Mouse (Mus musculus) kidney, postnatal 36 days (tissue): ENCODE measurements at regions not wholly inside any gene's neighbourhood (a gene's known extent, or its start where the extent isn't known, plus 50 kb on each side); places are given as distances from the start of the nearest gene placed in this dataset.

Source experiments
- DNase-seq, 2 experiments: peaks; one replicate each; pipeline ENCODE4 v3.0.0; 2021 to 2022; ENCODE audit warnings: mixed read lengths in 2 of 2

DNA sequence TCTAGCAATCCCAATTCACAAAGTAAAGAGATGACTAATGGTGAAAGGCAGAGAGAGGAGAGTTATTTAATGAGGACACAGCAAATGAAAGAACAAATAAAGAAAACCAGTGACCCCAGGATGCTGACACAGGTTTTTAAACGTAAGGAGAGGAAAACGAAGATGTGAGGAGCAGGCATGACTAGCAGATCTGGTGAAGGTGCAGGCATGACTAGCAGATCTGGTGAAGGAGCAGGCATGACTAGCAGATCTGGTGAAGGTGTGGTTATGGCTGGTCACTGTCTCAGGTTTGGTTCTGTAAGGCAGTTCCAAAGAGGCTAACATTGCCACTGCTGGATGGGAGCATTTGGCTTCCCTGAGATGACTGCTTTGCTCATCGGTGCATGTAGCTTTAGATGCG is 57.0 kb downstream of the Mbl2 start:
- peak; percentile 4 to 13 for DNase-seq

DNA sequence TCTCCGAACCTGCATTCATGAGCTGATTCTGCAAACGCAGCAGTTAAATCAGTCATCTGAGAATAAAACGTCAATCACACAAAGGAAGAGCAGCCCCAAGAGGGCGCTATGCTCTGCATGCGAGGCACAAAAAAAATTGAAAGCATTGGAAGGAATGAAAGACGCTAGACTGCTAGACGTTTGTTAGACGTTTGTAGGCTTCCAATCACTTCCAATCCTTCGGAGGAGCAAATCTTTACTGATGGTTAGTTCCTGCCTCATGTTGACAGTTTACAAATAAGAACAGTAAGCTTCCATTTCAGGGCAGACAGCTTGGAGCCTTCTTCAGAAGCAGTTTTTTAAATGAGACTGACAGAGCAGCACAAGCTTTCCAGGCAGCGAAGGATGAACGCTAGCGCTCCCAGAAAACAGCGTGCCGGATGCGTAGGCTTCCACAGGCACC is 62.5 kb downstream of the Mbl2 start:
- DNase-seq = peak; percentile 29 to 67

DNA sequence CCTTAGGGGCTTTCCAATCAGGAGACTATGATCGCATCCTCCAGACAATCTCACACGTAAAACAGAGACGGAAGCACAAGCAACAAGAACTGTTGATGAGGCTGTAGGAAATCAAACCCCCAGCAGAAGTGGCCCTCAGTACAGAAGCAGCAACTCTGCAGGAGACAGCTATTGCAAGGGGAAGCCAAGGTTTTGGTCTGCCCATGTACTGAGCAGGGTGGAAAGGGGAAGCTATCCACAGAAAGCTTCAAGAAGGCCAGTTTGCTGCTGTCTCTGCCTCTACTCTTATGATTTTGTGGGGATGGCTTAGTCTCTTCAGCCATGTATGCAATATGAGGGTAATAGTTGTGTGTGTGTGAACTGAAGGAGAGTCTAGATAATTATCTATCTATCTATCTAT is 63.3 kb downstream of the Mbl2 start:
- DNase-seq = no peak

DNA sequence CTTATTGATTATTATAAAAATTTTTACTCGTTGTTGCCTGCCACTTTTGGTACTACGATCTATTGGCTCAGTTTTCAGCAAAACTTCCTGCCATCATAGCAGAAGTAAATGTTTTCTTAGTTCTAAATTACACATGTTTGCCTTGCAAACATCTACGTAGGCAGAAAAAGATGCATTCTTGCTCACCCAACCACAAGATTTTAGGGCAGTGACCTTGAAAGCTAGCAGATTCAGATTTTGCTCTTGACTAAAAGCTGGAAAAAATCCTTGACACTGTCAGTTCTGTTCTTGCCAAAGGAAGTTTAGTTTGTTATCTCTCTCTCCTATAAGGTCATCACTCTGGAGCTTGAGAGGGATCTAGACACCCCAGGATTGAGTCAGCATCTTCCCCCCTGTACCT is 66.8 kb downstream of the Mbl2 start:
- DNase-seq = peak in 1 of 2 experiments; percentile 40

DNA sequence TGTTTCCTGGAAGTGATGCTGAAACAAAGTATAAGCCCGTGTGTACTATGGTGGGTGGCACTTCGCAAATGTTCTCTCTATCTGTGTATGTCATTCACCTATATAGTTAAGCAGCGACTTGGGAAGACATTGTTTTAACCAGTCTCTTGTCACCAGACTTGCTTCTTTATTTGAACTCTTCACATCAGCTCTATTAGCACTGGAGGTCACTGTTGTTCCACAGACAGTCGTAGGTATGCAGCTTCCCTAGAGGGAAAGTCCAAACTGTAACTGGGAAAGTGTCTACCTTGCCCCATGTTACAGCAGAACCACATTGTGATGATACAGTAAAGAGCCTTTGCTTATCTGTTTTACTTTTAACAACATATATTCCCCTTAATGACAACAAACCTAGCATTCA is 69.5 kb downstream of the Mbl2 start:
- peak; percentile 9 to 16 for DNase-seq

DNA sequence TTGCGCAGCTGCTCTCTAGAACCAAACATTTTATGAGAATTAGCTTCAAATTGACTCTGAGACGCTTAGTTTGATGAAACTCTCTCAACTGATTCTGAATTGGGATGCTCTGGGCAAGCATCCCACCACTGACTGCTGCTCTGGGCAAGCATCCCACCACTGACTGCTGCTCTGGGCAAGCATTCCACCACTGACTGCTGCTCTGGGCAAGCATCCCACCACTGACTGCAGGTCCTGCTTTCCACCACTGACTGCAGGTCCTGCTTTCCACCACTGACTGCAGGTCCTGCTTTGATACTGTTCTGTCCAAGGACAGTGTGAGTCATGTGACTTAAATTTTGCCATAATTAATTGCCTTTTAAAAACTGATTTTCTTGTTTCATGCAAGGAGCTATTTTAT is 73.6 kb downstream of the Mbl2 start:
- DNase-seq = no peak

DNA sequence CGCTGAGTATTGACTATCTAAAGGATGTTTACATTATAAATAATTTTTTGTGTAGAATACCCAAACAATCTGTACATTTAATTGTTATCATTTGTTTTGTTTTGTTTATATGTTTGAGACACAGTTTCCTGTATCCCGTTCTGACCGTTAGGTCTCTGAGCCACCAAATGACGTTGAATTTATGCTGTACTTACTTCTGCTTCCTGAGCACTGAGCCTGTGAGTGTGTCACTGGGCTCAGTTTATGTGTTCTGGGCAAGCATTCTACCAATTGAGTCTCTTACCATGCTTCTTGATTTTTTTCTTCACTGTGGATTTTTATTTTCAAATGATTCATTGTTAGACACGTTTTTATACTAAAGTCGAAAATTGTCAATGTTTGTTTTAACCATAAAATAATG is 74.2 kb downstream of the Mbl2 start:
- DNase-seq = no peak

DNA sequence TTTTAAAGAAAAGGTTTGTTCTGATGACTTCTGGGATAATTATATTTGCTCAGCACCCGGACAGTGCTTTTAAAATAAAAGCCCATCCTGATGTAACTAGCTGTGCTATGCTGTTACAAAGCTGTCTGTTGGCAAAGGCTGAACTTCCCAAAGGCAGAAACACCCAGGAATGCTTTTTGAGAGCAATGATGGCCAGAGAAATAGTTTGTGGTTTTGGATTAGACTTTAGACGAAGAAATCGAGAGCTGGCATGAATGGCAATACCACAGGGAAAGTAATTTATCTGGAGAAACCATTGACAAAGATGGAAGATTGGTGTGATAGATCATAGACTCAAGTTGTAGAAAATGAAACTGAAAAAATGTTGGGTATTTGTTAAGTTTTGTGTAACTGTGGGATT is 84.6 kb downstream of the Mbl2 start:
- no peak for DNase-seq

DNA sequence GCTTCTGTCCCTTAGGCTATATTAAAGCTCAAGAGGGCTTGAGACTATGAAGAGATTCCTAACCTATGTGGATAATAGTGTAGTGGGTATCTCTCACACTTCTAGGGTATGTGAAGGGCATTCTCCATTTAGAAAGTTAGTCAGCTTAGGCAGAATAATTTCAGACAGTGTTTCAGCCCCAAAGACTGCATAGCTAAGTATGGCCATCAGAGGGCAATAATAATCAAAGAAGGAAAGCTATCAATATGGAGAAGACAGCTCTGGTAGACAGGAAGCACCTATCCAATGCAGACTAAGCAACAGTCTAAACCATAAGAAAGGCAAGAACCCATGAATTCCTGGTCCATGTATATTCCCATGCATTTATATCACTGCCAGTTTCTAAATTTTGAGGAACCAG is 95.0 kb downstream of the Mbl2 start:
- no peak for DNase-seq

DNA sequence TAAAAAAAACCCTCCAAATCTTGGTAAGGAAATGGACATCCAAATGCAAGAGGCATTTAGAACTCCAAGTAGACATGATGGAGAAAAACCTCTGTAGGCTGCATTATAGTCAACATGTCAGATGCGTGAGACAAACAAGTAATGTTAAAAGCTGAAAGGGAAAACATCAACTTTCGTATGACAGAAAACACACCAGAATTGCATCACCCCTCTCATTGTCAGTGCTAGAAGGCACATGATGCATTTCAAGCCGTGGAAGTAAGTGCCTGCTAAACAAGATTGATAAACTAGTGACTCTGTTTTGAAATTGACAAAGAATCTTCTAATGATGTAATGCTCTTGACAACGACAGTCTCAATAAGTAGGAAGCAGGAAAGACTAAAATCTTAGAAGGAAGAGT is 96.1 kb downstream of the Mbl2 start:
- DNase-seq = no peak

DNA sequence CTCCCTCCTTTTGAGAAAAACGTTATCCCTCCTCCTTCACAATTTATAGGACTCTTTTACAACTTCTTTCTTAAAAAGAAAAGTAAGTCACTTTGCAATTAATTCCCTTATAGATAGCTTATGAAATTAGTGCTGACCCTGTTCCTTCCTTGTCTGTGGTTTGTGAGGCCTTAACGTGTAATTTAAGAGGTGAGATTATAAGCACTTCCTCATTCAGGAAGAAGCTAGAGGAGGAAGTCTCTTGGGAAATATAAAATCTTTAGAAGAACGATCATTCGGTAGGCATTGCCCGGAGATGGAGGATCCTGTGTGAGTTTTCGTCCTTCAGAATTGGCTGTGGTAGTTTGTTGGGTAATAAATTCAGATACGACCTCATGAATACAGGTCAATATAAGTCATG is 98.0 kb downstream of the Mbl2 start:
- DNase-seq = no peak

DNA sequence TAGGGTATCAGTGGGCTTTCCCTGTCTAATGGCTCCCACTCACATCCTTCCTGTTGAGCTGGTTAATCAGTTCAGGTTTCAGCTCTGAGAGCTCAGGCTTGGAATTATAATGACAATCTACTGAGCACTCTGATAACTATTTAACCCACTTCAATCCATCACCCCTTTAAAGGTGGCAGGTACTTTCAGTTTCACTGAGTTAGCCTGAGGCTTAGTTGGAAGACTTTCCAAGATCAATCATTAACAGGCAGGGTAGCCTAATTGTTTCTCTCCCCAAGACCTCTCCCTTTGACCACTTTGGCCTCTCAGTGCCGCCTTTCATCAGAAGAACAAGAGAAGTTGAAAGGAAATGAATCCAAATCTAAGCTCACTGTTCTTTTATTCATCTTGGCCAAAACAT is 99.1 kb downstream of the Mbl2 start:
- peak; percentile 1 to 44 for DNase-seq

DNA sequence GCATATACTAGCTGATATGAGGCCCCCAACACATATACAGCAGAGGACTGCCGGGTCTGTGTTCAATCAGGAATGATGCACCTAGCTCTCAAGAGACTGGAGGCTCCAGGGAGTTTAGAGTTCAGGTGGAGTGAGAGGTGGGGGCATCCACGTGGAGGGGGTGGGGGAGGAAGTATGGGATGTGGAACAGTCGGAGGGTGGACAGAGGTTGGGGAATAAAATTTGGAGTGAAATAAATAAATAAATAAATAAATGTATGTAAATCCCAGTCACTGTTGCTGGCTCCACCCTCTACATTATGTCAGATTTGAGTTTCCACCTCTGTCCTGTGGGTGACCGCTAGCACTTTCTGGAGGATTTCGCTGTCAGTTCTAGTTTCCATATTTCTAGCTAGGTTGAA is 111.7 kb downstream of the Mbl2 start:
- no peak for DNase-seq

DNA sequence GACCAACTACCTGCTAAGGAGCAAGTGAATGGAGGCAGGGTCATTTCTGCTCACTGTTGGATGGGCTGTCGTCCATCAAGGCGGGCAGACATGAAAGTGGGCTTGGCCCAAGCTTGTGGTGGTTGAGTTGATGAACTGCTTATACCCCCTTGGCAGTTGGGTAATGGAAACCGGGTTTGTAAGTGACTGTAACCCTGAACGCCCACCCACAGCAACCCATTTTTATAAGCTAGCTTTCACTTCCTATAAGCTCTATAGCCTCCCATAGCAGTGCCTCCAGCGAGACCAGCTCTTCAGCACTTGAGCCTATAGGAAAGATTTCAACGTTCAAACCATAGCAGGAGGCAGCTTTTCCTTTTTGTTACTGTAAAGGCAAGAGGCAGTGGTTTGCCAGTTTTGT is 116.2 kb downstream of the Mbl2 start:
- DNase-seq = no peak

DNA sequence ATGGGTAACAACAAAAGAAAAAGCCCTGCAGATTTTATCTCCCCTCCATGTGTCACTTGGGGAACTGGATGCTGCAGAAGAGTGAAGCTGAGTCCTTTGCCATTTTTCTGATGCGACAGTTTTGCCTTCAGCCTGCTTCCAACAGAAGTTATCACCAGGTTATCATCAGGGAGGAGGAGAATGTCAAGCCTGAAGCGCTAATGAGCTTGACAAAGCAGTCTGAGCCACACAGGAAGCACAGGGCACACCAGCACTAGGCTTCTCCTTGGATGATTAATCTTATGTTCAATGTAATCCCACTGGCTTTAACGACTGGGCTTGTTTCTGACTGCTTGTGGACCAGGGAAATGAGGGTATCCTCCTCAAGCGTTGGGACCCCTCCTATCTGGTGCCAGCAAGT is 122.2 kb downstream of the Mbl2 start:
- DNase-seq = no peak

DNA sequence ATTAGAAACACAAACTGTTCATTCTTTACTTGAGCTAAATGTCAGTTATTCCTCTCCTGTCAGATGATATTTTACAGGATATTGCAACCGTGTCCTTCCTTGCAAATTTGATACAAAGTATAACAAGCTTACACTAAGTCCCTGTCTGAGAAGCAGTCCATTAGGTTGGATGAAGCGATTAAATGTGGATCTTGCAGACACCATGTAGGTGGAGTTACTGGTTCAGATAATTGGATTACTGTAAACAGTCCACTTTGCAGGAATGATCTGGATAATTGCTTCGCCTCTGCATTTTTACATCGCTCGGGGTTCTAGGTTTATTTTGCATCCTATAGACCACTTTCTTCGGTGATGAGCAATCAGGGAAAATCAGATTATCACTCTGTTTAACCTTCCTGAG is 126.2 kb downstream of the Mbl2 start:
- DNase-seq = no peak

DNA sequence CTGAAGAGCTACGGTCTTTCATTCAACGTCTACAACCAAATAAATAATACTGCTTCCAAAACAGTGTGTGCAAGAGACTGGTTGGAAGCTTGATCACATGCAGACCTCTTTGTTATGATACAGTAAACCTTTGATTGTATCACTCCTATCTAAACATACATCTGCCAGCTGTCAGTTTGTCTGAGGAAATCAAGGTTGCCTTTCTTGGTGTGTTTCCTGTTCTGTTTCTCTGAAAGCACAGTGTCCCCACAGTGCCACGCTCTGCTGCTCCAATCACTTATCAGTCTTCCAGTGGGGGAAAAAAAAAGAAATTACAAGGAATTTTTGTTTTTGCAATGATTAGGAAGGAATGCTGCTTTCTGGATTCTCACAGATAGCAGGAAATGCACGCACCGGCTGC is 139.2 kb downstream of the Mbl2 start:
- DNase-seq = no peak

DNA sequence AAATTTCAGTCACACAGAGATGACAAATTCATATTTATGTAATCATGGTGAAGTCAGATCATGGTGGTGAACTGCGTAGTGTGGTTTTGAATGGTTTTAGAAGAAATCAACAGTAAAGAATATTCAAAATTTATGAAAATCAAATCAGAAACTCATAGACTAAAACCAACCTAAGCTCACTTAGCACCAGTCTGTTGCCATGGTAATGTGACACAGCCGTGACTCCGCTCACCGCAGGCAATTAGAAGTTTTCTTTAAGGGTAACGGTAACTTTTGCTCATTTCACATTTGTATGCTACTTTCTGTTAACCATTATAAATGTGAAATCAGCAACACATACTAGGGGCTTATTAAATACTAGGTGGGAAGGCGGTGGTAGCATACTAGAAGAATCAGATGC is 147.0 kb downstream of the Mbl2 start:
- DNase-seq = no peak

DNA sequence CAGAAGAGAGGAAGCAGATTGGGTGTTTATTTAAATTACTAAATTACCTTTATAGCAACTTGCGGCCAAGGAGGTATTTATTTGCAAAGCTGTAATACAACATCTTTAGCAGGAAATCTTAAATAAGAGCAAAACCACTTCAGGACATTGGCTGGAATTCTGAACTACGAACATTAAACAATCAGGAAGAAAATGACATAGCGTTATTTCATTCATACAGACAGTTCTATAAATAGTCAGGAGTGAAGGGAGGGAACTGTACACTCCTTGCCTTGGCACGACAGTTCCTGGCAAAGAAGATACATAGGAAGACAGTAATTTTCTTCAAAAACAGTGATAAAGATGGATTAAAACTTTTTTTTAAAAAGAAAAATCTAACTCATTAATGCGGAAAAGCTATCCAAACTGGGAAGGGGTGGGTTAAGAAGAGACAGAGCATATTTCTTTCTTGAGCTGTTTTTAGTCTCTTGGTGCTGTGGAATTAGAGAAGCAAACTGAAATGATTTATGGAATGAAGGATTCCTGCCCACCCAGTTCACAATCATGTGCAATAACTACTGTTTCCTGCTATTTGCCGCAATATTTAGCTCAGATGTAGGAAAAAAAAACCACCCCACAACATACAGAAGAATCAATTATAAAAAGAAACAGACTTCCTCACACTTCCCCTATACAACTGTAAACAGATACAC is 147.9 kb downstream of the Mbl2 start:
- DNase-seq = no peak

DNA sequence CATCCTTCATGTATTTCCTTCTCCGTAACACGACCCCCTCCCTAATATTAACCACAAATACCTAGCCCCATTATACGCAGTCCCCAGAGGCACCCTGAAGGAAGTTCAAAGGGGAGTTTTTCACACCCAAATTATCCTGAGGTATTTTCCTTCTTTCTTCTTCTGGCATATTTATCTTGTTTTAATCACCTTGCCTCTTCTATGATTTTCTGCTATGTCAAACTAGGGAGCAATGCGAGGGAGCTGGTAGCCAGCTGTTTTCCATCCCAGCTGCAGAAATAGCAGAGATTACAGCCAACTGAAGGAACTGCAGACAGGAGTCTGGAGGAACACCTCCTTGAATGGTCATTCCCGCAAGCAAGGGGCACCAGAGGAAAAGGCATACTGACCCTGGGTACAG is 155.7 kb downstream of the Dkk1 start:
- no peak for DNase-seq

DNA sequence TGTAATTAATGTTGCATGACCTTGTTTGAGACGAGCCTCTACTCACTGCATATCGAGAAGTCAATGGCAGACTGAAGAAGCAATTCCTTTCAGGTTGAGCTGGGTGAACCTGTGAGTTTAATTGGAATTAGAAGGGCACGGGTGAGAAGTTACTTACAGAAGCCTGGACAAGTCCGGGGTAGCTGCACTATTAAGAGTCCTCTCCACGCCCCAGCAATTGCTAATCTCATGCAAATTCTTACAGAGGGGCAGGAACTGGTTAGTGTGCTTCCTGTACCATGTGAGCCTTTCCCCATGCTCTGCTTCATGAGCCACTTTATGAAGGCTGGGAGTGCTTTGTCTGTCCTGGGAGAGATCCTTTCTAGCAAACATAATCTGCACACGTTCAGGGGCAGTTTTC is 142.5 kb downstream of the Dkk1 start:
- DNase-seq = peak; percentile 13 to 17

DNA sequence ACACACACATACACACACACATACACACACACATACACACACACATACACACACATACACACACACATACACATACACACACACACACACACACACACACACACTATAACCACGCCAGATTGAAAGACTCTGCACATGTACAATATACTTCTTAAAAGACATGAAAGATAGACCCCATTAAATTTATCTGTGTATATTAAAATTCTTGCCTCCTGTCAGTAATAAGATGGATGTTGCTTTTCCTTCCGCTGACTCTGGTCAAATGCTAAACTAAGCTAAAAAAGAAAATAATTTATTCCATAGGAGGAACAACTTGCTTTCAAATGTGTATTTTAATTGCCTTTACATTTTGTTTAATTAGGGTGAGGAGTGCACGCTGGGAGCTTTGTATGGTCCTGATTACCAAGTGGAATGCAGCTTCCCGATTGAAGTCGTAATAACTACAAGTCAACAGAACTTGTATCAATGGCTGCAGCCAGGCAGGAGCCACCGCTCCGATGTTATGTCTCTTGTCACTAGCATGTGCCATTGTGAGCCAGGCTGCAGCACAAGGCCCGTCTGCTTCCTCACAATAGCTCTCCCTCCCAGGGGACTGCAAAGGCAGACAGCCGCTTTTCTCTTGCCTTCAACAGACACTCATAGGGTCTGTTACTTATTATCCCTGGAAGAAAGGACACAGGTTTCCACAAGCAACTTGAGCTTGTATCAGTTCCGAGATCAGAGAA is 129.7 kb downstream of the Dkk1 start:
- DNase-seq = peak in 1 of 2 experiments; percentile 4

DNA sequence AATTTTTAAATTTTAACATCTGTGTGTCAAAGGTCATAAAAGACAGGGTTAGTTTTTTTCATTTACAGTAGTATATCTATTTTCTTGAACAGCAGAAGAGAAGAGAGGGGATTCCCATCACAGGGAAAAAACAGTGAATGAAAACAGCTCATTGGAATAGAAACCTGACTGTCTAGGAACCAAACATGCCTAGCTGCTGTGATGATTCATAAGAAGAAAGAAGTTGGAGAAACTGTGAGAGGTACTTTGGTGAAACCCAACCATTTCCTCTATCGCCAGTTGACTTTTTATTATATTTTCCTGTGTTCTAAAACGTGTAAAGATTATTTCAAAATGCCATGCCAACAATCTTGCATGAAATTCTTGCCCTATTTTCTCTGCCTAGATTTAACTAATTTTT is 123.8 kb downstream of the Dkk1 start:
- no peak for DNase-seq

DNA sequence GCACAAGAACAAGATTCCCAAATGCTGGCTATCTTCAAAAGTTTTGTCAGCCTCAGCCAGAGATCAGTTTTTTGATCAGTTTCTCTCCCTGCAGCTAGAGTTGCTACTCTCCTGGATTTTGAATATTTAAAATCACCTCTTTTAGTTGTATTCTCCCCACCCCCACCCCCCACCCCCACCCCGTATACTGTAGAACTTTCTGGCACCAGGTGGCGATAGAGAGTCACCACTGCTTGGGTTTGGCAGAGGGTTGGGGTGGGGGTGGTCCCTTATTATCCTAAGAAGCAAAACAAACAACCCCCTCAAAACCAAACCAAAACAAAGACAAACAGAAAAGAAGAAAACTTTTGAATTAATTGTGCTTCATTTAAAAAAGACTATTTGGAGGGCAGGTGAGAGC is 122.0 kb downstream of the Dkk1 start:
- DNase-seq = peak in 1 of 2 experiments; percentile 72

DNA sequence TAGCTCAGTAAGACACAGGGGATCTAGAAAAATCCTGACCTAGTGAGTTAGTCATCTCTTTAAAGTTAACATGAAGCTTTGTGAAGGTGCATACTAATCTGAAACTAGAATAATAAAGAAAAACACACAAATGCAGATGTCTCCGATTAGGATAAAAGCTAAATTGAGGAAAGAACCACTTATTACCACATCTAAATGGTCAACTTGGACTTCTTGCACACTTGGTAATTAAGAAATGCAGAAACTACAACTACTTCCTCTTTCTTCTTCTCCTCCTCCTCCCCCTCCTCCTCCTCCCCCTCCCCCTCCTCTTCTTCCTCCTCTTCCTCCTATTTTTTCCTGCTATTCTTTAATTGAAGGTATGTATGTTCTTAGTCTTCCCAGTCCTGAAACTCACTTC is 116.3 kb downstream of the Dkk1 start:
- no peak for DNase-seq
